Mouse (Mus musculus): ENCODE measurements at regions not wholly inside any gene's neighbourhood (a gene's known extent, or its start where the extent isn't known, plus 50 kb on each side); places are given as distances from the start of the nearest gene placed in this dataset.

GRCm38 (mm10) chr2:27812946-27813345, 73.3 kb upstream of the Col5a1 start:
- no peak for DNase-seq (ENCODE audit: low spot score in 2 of 2)

GRCm38 (mm10) chr2:27813370-27813769, 72.9 kb upstream of the Col5a1 start:
- DNase-seq (ENCODE audit: low spot score in 2 of 2) = no peak

GRCm38 (mm10) chr2:27818656-27819055, 67.6 kb upstream of the Col5a1 start:
- no peak for DNase-seq (ENCODE audit: low spot score in 2 of 2)

GRCm38 (mm10) chr2:27826826-27827225, 59.4 kb upstream of the Col5a1 start:
- DNase-seq (ENCODE audit: low spot score in 2 of 2) = no peak

- DNase-seq (ENCODE audit: low spot score in 2 of 2) = no peak
Observed at GRCm38 (mm10) chr2:27827582-27827981, 58.6 kb upstream of the Col5a1 start.

- DNase-seq (ENCODE audit: low spot score in 2 of 2) = no peak
Observed at GRCm38 (mm10) chr2:27828237-27828636, 58.0 kb upstream of the Col5a1 start.

GRCm38 (mm10) chr2:27829551-27829950, 56.7 kb upstream of the Col5a1 start:
- no peak for DNase-seq (ENCODE audit: low spot score in 2 of 2)

GRCm38 (mm10) chr2:27834971-27835370, 51.3 kb upstream of the Col5a1 start:
- DNase-seq (ENCODE audit: low spot score in 2 of 2) = no peak

- peak in 1 of 2 experiments; percentile 58 for DNase-seq (ENCODE audit: low spot score in 2 of 2)
Observed at GRCm38 (mm10) chr2:27835758-27836460, 50.3 kb upstream of the Col5a1 start.
